ENCODE assay signal across 11 mouse cellular contexts in the genomic region with DNA sequence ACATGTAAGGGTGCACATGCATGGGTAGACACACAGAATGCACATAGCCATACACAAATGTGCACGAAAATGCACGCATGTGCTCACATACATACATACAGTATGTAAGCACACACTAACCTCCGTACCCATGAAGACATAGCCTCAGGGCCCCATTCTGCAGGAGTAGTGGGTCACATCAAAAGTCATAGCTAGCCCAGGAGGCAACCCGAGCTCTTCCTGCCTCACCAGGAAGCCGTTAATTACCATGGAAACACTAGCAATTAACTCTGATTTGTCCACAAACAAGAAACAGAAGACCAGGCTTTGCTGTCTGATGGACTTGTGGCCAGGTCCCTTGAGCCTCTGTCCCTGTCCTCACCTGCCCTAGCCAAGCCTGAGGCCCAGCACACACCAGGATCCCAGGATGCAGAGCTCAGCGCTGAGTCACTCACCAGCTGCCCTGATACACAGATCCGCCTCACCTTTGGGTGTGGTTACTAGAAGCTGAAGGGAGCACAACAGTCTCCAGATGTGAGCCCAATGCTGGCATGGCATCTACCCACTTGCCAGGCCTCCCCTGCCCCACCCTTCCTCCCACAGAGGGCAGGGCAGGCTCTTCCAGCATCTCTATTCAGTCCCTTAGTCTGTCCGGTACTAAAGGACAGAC.
A peak's percentile ranks its signal among the peaks of the same experiment; 100 is the strongest.
DNase-seq lines count a peak whose midpoint lies in the region; ATAC-seq and TF ChIP-seq lines count a peak whose summit lies in the region.
"Had no signal": no experiment of that assay in that cellular context is flagged by ENCODE, and none has a peak within 500 bp of the region (broad histone marks: within the 10 kb centered on the region; RNA-seq: fewer than 3 reads in every experiment).

No protein-coding gene starts in this region.

- no peaks in the 10 kb centered on the region for H3K9me3 ChIP-seq in intestine, postnatal 0 days (ENCODE audit: control insufficient read depth)
- no peaks in the 10 kb centered on the region for H3K9me3 ChIP-seq in stomach, embryonic 15.5 days
- H3K9me3 ChIP-seq: megakaryocyte, embryonic 14.5 days had no signal

- H3K4me2 ChIP-seq in intestine, postnatal 0 days (replicated peaks; ENCODE audit: low read depth) = no peak overlapping the region
- no peak overlapping the region for H3K4me2 ChIP-seq in stomach, embryonic 15.5 days

- peak; percentile 80 for ATAC-seq in intestine, postnatal 0 days
- ATAC-seq in stomach, embryonic 15.5 days (ENCODE audit: insufficient read depth, low FRiP score, low read depth) = peak; percentile 42; the same call in 1 of the 2 replicates

- TF ChIP-seq POLR2A in brain, embryonic 14.5 days (IDR thresholded peaks at IDR 0.05; ENCODE audit: borderline replicate concordance, extremely low read depth, insufficient read depth, insufficient read length, poor library complexity, severe bottlenecking) = no peak

- no peaks in the 10 kb centered on the region for H3K4me1 ChIP-seq in intestine, postnatal 0 days (replicated peaks; ENCODE audit: control insufficient read depth, insufficient read depth, low read length)
- H3K4me1 ChIP-seq in stomach, embryonic 15.5 days = peaks cover 10% of the 10 kb centered on the region

- 56% methylated on average over 8 of the region's 8 CpGs for whole genome bisulfite sequencing in intestine, postnatal 0 days
- WGBS in stomach, embryonic 15.5 days = 70% methylated on average over 8 of the region's 8 CpGs

- no peak overlapping the region for H3K9ac ChIP-seq in intestine, postnatal 0 days (ENCODE audit: low read depth, low read length)
- H3K9ac ChIP-seq in stomach, embryonic 15.5 days = no peak overlapping the region

- H3K4me3 ChIP-seq in intestine, postnatal 0 days (ENCODE audit: low read depth, low read length) = no peak overlapping the region
- no peak overlapping the region for H3K4me3 ChIP-seq in stomach, embryonic 15.5 days (replicated peaks)
- H3K4me3 ChIP-seq: gastrocnemius, adult 2 months; megakaryocyte, embryonic 14.5 days had no signal

- peak; percentile 38 for DNase-seq in embryo, embryonic 10.5 days (ENCODE audit: low spot score)
- no peak for DNase-seq in embryo, embryonic 9.5 days (ENCODE audit: extremely low spot score)
- peak; percentile 23 for DNase-seq in brain, embryonic 14.5 days (ENCODE audit: low read depth)
- no peak for DNase-seq in spleen, adult 18-20 months
- no peak for DNase-seq in right cerebral cortex, postnatal 10 days (ENCODE audit: low spot score in 2 of 2)
- no peak for DNase-seq in thymus, postnatal 14 days
- DNase-seq: adrenal gland, postnatal 25 days; gastrocnemius, adult 2 months had no signal

- no peak for TF ChIP-seq CTCF in brain, embryonic 14.5 days (IDR thresholded peaks at IDR 0.05; ENCODE audit: borderline replicate concordance, extremely low read depth, insufficient read depth, insufficient read length)
- no peak for TF ChIP-seq CTCF in intestine, postnatal 0 days (IDR thresholded peaks at IDR 0.05; ENCODE audit: low read depth)

- no peaks in the 10 kb centered on the region for H3K36me3 ChIP-seq in intestine, postnatal 0 days (ENCODE audit: control insufficient read depth, insufficient read depth)
- H3K36me3 ChIP-seq in stomach, embryonic 15.5 days = no peaks in the 10 kb centered on the region

- H3K27me3 ChIP-seq in intestine, postnatal 0 days (replicated peaks; ENCODE audit: control insufficient read depth, insufficient read depth, low read length) = no peaks in the 10 kb centered on the region
- H3K27me3 ChIP-seq in stomach, embryonic 15.5 days (replicated peaks) = no peaks in the 10 kb centered on the region
- H3K27me3 ChIP-seq: megakaryocyte, embryonic 14.5 days had no signal

- H3K27ac ChIP-seq in intestine, postnatal 0 days (ENCODE audit: low read depth, low read length) = no peak overlapping the region
- no peak overlapping the region for H3K27ac ChIP-seq in stomach, embryonic 15.5 days
- H3K27ac ChIP-seq: gastrocnemius, adult 2 months had no signal

Comparison
In these comparisons a context has a peak if more than half of its experiments do, and no peak if none do; other contexts are left out.
1. DNase-seq: peak in embryo, embryonic 10.5 days (single experiment) and brain, embryonic 14.5 days (single experiment); none in embryo, embryonic 9.5 days (single experiment), spleen, adult 18-20 months (0 of 2), right cerebral cortex, postnatal 10 days (0 of 2) and thymus, postnatal 14 days (single experiment).